Mouse (Mus musculus) embryonic stem cell, embryonic (primary cell): ENCODE data around the gene Cep72.
"Not testable (repeated sequence)": the region's sequence is repeated elsewhere in the genome, so short reads cannot be mapped to it uniquely, and the experiment has no call there.

Experiments used
- CTCF ChIA-PET, 4 experiments: fragments of 300-600 bp in 2 of 4; fragments of 350-600 bp in 2 of 4; sonication (Branson Sonifier 250); formaldehyde crosslinking; loops; one replicate each; lab custom pipeline; 2022; ENCODE audit warnings: inconsistent platforms in 2 of 4; lab: Charles Lee
- POLR2A ChIA-PET, 4 experiments: fragments of 300-600 bp in 2 of 4; fragments of 350-600 bp in 2 of 4; sonication (Branson Sonifier 250); formaldehyde crosslinking; loops; one replicate each; lab custom pipeline; 2022; ENCODE audit warnings: antibody characterized with exemption in 4 of 4, inconsistent platforms in 1 of 4; lab: Charles Lee

Cep72 gene

DNA sequence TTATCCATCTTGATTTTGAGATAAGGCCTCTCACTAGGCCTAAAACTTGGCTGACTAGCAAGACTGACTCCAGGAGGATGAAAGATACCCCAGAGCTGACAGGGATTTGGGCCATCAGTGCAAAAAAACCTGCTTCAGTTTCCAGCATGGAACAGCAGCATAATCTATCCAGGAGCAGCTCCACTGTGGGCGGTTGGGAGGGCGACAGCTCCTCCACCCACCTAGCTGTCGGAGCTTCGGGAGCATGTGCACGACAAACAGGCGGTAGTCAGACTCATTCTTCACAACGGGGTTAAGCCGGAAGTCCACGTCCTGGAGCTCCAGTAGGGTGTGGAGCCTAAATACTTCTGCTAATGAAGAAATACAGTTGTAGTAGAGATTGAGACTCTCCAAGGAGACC is 4.0 kb downstream of the Cep72 start:
- ChIA-PET POLR2A (interaction anchor here in 1 of 4 experiments (1.0 kb wide), 1 partner anchor 9 kb away, joined by 3 read pairs; no protein-coding TSS in a partner anchor), CTCF (no interaction called here)

DNA sequence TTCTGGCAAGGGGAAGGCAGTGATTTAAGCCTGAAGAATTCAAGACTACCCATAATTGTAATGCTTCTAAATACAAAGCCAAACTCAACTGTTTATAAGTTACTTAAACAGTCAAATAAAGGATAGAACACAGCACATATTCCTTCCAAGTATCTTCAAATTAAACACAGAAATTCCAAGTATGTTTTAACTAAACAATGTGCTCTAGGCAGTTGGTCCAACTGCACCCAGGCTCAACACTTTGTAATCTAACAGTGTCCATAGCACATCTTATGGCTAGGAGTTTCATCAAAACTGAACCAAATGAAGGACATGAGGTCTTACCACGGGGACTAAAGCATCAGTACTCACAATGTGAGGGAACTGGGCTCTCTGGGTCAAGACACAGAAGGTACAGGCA is 5.9 kb downstream of the Cep72 start:
- CTCF ChIA-PET = no interaction called here
- POLR2A ChIA-PET = no interaction called here

DNA sequence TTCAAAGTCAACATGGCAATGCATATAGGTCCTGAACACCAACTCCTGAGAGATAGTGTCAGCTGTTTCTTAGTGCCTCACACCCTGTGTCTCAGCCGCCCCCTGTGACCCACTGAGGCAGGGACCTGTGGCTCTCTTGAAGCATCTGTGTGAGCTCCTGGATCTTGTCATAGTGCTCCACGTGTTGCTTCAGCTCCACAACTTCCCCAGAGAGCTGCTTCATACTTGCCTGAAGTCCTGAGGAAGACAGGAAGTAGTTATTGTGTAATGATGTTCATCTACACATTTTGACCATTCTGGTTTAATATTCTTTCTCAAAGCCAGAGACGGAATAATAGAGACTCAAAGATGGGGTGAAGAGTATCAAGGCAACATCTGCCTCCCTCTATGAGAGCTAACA is 22.2 kb downstream of the Cep72 start:
- POLR2A ChIA-PET = no interaction called here
- CTCF ChIA-PET = no interaction called here

DNA sequence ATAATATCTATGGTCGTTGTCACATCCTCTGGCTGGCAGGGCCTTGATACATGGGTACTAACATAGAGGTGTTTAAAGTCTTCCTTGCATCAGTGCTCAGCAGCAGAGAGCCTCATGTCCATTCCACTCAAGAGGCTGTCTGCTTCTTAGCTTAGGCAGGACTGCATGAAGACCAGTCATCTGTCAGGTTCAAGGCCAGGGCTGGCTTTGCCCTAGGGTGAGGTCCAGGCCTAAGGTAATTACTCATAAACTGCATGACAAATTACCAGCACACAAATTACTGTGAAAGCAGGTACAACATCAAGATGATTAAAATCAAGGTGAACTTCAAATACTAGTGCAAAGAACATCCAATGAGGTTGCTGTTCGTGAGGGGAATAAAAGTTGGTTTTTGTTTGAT is 26.3 kb downstream of the Cep72 start:
- POLR2A ChIA-PET = no interaction called here
- CTCF ChIA-PET = no interaction called here

DNA sequence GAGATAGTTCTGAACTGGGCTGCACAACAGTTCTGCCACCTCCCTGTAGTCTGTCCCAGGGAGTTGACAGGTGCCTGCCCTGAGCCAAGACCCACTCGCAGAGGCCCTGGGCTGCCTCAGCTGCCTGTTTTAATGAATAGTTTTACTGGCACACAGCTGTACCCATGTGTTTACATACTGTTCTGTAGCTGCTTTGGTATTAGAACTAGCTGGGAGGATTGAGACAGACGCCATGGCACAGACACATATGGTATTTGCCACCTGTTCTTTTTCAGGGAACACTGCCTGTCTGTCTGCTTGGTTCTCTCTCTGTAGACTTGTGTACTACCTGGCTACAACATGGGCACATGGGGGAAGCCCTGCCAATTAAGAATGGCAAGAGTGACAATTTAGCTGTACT is 27.3 kb downstream of the Cep72 start:
- ChIA-PET CTCF (interaction anchor here in 1 of 4 experiments (0.6 kb wide), 1 partner anchor 27 kb away, joined by 4 read pairs; the partner anchor contains the start of gene Cep72), POLR2A (interaction anchor here in 1 of 4 experiments (0.5 kb wide), 1 partner anchor 49 kb away, joined by 6 read pairs; no protein-coding TSS in a partner anchor)

DNA sequence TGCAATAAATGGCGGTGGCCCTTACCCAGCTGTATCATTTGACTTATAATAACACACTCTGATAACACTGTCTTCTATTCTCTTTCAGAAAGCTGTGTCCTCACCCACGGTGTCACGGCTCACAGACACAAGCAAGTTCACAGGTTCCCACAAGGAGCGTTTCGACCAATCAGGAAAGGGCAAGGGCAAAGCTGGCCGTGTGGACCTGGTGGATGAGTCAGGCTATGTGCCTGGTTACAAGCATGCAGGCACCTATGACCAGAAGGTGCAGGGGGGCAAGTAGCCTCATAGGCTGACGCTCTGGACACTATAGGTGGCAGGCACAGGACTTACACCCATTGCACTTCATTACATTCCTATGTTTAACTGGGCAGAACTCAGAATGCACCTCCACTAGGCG is 31.0 kb downstream of the Cep72 start:
- CTCF ChIA-PET = no interaction called here

DNA sequence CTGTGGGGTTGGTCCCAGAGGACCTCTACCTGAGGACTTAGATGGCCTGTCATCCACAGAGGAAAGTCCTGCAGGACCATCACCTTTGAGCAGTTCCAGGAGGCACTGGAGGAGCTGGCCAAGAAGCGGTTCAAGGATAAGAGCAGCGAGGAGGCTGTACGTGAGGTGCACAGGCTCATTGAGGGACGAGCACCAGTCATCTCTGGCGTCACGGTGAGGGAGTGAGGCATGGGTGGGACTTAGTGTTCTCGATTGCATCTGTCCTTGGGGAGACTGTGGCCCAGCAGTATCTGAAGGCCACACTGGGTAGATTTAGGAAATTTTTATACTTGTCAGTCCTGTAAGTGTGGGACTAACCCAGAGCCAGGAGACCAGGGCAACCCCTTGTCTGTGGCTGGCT is 31.4 kb downstream of the Cep72 start:
- CTCF ChIA-PET = no interaction called here
- POLR2A ChIA-PET = interaction anchor here in 1 of 4 experiments (2.1 kb wide), 1 partner anchor 32 kb away, joined by 5 read pairs; the partner anchor contains the start of gene Cep72

More for the DNA sequence above, 31.0 kb downstream of the Cep72 start:
- POLR2A ChIA-PET = no interaction called here

DNA sequence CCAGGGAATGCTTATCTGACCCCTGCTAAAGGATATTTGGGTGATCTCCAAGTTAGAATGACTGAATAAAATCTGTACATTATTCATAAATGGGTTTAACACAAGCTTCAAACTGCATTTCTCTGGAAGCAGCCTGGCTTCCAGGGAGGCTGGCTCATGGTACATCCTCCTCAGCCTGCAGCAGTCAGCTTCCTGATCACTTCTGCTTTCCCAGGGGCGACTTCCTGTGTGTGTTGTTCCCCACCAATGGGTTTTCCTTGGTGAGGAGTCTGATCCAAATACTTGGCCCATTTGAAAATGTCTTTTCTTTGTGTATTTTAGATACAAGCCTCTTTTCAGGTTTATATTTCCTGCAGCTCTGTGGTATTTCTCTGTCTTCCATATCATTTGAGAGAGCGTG is 33.1 kb downstream of the Cep72 start:
- ChIA-PET CTCF (no interaction called here), POLR2A (interaction anchor here in 1 of 4 experiments (1.2 to 2.1 kb wide), 2 partner anchors 33 to 97 kb away, joined by 3 to 5 read pairs; partner anchors contain the start of gene Cep72)

DNA sequence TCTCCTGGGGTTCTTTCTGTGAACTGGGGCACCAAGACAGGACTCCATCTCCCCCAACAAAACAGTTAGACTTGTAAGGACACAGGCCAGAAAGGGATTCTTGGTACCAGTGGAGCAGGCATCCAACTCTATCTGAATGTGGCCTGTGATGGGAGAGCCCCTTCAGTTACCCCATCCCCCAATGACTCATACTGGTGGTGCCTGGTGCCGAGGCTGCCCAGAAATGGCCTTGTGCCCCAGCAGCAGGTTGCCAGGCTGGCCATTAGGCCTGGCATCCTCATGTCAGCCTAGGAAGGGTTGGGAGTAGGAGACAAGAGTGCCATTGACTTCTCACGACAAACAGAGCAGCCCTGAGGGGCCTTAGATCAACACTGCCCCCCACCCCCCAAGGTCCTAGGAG is 34.0 kb downstream of the Cep72 start:
- POLR2A ChIA-PET = interaction anchor here in 1 of 4 experiments (0.9 kb wide), 1 partner anchor 18 kb away, joined by 3 read pairs; no protein-coding TSS in a partner anchor
- CTCF ChIA-PET = interaction anchor here in 1 of 4 experiments (0.6 to 0.8 kb wide), 2 partner anchors 10 to 570 kb away, joined by 3 read pairs; no protein-coding TSS in a partner anchor

DNA sequence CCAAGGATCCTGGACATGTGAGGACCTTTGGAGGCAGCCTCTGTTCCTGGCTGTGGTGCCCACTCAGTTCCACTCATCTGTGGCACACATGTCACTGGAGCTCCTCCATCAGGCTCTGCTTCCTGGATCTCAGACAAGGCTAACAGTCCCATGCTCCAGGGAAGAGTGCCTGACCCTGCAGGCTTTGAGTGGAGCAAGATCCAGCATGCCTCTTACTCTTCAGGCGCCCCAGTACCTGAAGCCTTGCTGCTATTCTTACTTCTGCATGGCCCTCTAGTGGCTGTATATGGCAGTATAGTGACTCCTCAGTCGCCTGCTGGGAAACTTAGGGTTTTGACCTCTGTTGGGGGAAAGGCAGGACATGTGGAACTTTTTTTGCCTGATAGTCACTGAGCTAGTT is 35.9 kb downstream of the Cep72 start:
- POLR2A ChIA-PET = interaction anchor here in 3 of 4 experiments (0.5 to 2.0 kb wide), 6 partner anchors 15 to 185 kb away, joined by 3 to 5 read pairs (median 3); partner anchors contain the start of genes Brd9 (in 1 of the 3), Cep72 (in 1 of the 3), Tppp (in 1 of the 3) and Trip13 (in 1 of the 3)
- CTCF ChIA-PET = interaction anchor here in 1 of 4 experiments (1.3 kb wide), 1 partner anchor 90 kb away, joined by 3 read pairs; no protein-coding TSS in a partner anchor

DNA sequence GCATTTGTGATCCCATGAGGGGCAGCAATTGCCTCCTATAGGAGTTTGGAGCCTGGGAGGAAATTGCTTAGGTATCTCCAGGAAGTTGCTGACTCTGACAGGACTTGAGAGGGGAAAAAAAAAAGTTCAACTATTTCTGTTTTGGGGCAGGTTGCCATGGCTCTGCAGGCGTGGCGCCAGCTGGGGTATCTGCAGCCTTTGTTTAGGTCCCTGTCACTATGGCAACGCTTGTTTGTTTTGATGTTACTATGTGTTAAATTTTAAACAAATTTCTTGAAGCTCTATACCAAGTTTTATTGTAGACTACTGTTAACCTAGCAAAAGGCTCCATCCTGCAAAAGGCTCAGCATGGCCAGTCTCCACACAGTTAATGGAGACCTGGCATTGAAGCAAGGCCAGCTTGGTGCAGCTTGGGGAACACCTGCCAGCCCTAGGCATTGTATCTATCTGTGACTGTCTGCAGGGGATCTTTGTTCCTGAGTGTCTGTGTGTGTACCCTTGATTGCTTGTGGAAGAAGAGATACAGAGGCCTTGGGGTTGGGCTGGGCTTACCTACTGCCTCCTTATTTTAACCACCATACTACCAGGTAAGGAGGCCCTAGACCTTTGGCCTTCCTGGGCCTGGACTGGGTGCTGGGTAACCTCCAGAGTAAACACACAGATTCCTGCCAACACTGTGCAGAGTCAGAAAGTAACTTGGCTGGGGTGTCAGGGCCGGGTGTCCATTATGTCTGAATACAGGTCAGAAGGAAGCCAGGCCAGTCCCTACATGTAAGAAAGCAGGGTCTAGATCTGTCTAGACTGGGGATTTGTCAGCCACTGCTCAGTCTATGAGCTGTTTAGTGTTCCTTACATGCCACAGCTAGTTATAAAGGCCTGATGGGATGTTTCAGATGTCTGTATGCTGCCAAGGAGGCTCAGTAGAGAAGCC is 36.7 kb downstream of the Cep72 start:
- ChIA-PET CTCF (interaction anchor here in 2 of 4 experiments (0.7 to 1.3 kb wide), 3 partner anchors 24 to 89 kb away, joined by 3 to 4 read pairs (median 3); no protein-coding TSS in a partner anchor), POLR2A (interaction anchor here in 3 of 4 experiments (0.5 to 2.0 kb wide), 8 partner anchors 14 to 186 kb away, joined by 3 to 8 read pairs (median 3); partner anchors contain the start of genes Tppp (in 2 of the 3), Brd9 (in 1 of the 3), Cep72 (in 1 of the 3) and Trip13 (in 1 of the 3))

DNA sequence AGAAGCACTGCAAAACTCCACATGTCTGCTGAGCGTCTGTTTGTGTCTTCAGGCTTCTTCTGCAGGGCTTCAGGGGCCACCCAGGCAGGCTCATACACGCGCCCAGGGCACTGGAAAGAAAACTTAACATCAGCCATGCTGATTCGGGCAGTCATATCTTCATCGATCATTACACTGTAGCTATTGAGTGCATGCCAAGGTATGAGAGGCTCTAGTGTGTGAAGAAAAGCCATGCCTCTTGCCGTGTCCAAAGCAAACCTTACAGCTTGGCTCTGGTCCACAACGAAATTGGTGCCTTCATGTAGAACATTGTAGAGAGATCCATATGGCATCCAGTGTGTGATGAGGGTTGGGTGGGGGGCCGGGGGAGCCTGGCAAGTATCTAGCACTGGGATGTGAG is 43.1 kb downstream of the Cep72 start:
- CTCF ChIA-PET = not testable (repeated sequence)
- POLR2A ChIA-PET = interaction anchor here in 1 of 4 experiments (0.6 to 1.4 kb wide), 3 partner anchors 8 to 44 kb away, joined by 4 to 5 read pairs (median 4); partner anchors contain the start of gene Tppp

DNA sequence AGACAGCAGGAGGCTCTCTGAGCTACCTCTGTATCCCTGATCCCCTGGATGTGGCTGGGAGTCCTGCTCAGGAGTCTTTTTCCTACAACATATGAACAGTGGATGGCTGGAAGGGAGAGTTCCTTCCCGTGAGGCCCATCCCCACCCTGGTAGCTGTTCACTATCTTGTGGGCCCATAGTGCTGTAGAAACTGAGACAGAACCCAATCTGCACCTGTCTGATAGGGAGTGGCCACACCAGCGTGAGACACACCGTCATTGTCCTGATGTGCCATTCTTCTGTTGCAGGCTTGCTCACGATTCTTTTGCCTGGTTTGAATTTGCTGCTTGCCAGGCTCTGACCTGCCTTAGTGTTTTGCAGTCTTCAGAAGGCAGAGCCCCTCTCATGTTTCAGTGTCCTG is 44.7 kb downstream of the Cep72 start:
- ChIA-PET CTCF (interaction anchor here in 3 of 4 experiments (0.6 to 1.2 kb wide), 4 partner anchors 8 to 197 kb away, joined by 3 to 4 read pairs (median 3); partner anchors contain the start of gene Tppp (in 1 of the 3)), POLR2A (interaction anchor here in 2 of 4 experiments (1.1 to 1.4 kb wide), 3 partner anchors 8 to 80 kb away, joined by 3 to 4 read pairs (median 3); partner anchors contain the start of genes Brd9 (in 1 of the 2), Cep72 (in 1 of the 2), Tppp (in 1 of the 2) and Trip13 (in 1 of the 2))

DNA sequence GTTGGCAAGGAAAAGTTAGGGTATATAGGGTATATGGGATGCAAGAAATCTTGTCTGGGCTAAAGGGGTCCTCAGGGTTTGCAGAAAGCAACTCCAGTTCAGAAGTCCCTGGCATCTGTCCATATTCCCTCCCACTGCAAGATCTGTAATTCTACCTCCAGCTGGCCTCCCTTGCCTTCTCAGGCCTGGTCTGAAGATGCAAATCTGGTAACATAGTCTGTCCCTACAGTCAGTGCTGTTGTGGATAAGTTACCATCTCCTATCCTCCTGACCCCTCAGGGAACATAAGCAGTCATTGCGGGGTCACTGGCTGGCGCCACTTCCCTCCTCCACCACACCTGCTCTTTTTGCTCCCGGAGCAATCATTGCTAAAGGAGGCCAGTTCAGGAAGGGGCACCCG is 46.2 kb downstream of the Cep72 start:
- POLR2A ChIA-PET = interaction anchor here in 1 of 4 experiments (0.5 kb wide), 1 partner anchor 387 kb away, joined by 3 read pairs; no protein-coding TSS in a partner anchor
- CTCF ChIA-PET = no interaction called here

DNA sequence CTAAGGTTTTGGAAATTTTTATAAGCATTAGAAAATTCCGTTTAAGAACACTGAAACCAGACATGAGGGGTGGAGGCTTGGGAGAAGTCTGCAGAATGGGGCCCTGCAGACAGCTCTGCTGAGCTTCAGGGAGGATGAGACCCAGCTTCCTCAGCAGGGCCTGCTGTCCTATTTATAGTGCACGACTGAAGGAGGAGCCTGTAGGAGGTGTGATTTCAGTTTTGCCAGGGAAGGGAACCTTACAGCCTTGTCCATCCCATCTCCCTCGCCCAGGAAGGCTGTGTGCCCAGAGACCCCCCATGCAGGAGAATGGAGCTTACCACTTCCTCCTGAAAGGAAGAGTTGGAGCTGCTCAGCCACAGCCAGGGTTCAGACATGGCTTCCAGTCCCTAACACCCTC is 51.4 kb downstream of the Cep72 start:
- CTCF ChIA-PET = interaction anchor here in 2 of 4 experiments (0.5 to 1.4 kb wide), 2 partner anchors 40 to 605 kb away, joined by 4 to 6 read pairs; no protein-coding TSS in a partner anchor
- POLR2A ChIA-PET = interaction anchor here (0.5 to 3.8 kb wide), 20 partner anchors 8 to 340 kb away, joined by 3 to 23 read pairs (median 6); partner anchors contain the start of genes Brd9 (in 3 of the 4), Cep72 (in 3 of the 4), Trip13 (in 3 of the 4) and Ccdc127 (in 1 of the 4)

DNA sequence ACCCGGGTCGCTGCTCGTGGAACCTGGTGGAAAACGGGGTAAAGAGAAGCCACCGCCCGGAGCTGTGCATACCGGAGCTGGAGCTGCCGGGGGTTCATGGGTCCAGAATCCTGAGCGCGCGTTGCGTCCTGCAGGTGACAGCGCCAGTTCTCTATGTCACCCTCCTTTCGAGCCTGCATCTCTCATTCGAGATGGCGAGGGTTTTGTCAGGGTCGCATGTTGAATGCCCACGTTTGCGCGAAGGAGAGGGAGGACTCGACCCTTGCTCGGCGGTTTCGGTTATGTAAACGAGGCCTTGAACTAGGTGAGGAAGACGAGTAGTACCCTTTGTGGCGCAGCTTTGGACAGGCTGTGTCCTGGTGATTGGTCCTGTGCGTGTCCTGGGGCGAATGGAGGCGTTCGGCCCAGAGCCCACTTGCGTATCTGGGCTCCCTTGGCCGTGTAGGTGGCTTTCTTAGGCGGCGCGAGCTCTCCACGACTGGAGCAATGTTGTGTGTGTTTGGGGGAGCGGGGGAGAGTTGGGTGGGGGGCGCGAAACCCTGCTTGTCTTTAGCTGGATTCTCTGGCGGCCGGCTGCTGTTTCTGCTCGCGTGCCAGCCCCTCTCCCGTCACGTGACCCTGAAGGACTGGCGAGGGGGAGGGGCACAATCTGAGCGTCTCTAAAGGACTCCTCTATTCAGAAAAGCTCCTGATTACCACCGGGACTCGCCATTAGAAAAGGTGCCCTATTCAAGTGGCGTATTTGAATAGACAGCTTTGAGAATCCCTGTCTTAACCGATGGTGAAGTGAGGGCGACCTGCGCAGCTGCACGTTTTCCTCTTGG is 52.1 kb downstream of the Cep72 start:
- POLR2A ChIA-PET = interaction anchor here (0.5 to 3.8 kb wide), 41 partner anchors 8 to 512 kb away, joined by 3 to 23 read pairs (median 4); partner anchors contain the start of genes Brd9 (in 3 of the 4), Cep72 (in 3 of the 4), Pdcd6 (in 3 of the 4) and Trip13 (in 3 of the 4)
- CTCF ChIA-PET = interaction anchor here (0.5 to 1.4 kb wide), 7 partner anchors 8 to 604 kb away, joined by 3 to 7 read pairs (median 4); no protein-coding TSS in a partner anchor
